In genomic region chr7:35764461-35764860, GRCm38 (mm10) we compare ENCODE assay signal across 18 mouse cellular contexts.
"Had no signal": no experiment of that assay in that cellular context is flagged by ENCODE, and none has a peak within 500 bp of the region (broad histone marks: within the 10 kb centered on the region; RNA-seq: fewer than 3 reads in every experiment).

No protein-coding gene starts in this region.

- H3K36me3 ChIP-seq: midbrain, embryonic 10.5 days; midbrain, embryonic 12.5 days; neural tube, embryonic 13.5 days; neural tube, embryonic 15.5 days had no signal

- DNase-seq: lung, adult 18-20 months; lung, embryonic 14.5 days; lung, postnatal 10 days; lung, postnatal 4 days; midbrain, embryonic 14.5 days; retina, postnatal 1 day; right cerebral cortex, adult 18-20 months; right cerebral cortex, postnatal 25 days; right cerebral cortex, postnatal 4 days; spleen, adult 18-20 months; thymus, adult 18-20 months; thymus, postnatal 14 days; thymus, postnatal 36 days had no signal

- H3K27me3 ChIP-seq: midbrain, embryonic 12.5 days; neural tube, embryonic 13.5 days; neural tube, embryonic 15.5 days had no signal

- H3K4me1 ChIP-seq: midbrain, embryonic 10.5 days; midbrain, embryonic 12.5 days; neural tube, embryonic 13.5 days; neural tube, embryonic 15.5 days had no signal

- H3K4me3 ChIP-seq: midbrain, embryonic 10.5 days; midbrain, embryonic 12.5 days; myocyte; neural tube, embryonic 13.5 days; neural tube, embryonic 15.5 days had no signal

- H3K27ac ChIP-seq: midbrain, embryonic 10.5 days; midbrain, embryonic 12.5 days; neural tube, embryonic 13.5 days; neural tube, embryonic 15.5 days had no signal
